Mouse (Mus musculus): Measurements from ENCODE around the gene Lgals8. TPM values are rescaled to one million over a fixed set of nuclear protein-coding genes. Genes with fewer than 3 reads are reported as not detected.
A peak's percentile ranks its signal among the peaks of the same experiment; 100 is the strongest.
"Not testable (repeated sequence)": the region's sequence is repeated elsewhere in the genome, so short reads cannot be mapped to it uniquely, and the experiment has no call there.

Lgals8 gene
- polyA plus RNA-seq, 1 experiment from 2014 or later: 14.1 TPM

GRCm38 (mm10) chr13:12485197-12485596 lies 20.5 kb upstream of the Lgals8 start:
- no peak overlapping the region for H3K27ac ChIP-seq (replicated peaks)
- no peak overlapping the region for H3K9ac ChIP-seq (replicated peaks)
- no peak overlapping the region for H3K4me2 ChIP-seq (replicated peaks)
- ATAC-seq (ENCODE audit: low FRiP score, low read depth): no peak
- H3K36me3 ChIP-seq: no peaks in the 10 kb centered on the region
- no peaks in the 10 kb centered on the region for H3K4me1 ChIP-seq
- H3K27me3 ChIP-seq: no peaks in the 10 kb centered on the region
- no peak overlapping the region for H3K4me3 ChIP-seq
- 62% methylated on average over 2 of the region's 2 CpGs for WGBS
- H3K9me3 ChIP-seq: no peaks in the 10 kb centered on the region

DNA sequence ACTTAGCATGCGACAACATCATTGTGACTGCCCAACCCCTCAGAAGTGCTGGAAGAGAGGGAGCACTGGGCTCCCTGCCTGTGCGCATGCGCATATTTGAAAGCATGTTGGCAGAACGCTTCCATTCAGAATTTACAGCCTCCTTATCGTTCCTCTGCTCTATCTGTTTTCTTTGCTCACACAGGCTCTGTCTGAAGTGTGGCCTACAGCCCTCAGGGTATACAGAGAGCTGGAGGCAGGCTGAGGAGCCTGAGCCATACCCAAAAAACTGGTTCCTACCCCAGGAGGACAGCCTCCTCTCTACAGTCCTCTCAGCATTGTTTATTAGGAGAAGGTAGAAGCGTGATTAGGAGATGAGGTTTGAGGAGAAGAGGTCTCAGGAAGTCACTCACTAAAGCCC lies 15.1 kb upstream of the Lgals8 start:
- Histone ChIP-seq H3K9ac (replicated peaks) (no peak overlapping the region), H3K36me3 (no peaks in the 10 kb centered on the region), H3K4me2 (replicated peaks) (no peak overlapping the region), H3K27me3 (no peaks in the 10 kb centered on the region), H3K4me3 (no peak overlapping the region), H3K27ac (replicated peaks) (no peak overlapping the region), H3K9me3 (no peaks in the 10 kb centered on the region), H3K4me1 (no peaks in the 10 kb centered on the region)
- WGBS: 84% methylated on average over 6 of the region's 6 CpGs
- ATAC-seq (ENCODE audit: low FRiP score, low read depth): no peak

DNA sequence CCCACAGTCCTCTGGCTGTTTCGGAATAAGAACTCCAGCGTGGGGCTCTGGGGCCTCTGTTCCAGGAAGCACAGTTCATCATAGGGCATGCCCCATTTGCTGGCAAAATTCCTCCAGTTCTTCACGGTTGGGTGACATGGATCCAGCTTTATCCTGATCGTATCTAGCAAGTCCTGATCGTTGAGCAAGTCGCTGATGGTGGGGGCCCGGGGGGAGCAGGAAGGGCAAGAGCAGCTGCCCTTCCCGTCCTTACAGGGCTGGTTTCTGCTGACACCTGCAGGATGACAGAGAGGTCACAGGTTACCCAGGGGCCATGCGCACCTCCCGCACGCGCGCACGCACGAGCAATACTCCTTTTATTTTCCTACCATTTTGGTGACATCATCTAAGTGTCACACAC lies 13.6 kb upstream of the Lgals8 start:
- Histone ChIP-seq H3K4me3 (no peak overlapping the region), H3K36me3 (no peaks in the 10 kb centered on the region), H3K27ac (replicated peaks) (no peak overlapping the region), H3K9ac (replicated peaks) (no peak overlapping the region), H3K4me1 (0 out of 2 replicates have a peak, but pooled peaks cover 3% of the 10 kb centered on the region), H3K4me2 (replicated peaks) (no peak overlapping the region), H3K9me3 (no peaks in the 10 kb centered on the region), H3K27me3 (no peaks in the 10 kb centered on the region)
- ATAC-seq (ENCODE audit: low FRiP score, low read depth): no peak
- 83% methylated on average over 14 of the region's 15 CpGs for WGBS

DNA sequence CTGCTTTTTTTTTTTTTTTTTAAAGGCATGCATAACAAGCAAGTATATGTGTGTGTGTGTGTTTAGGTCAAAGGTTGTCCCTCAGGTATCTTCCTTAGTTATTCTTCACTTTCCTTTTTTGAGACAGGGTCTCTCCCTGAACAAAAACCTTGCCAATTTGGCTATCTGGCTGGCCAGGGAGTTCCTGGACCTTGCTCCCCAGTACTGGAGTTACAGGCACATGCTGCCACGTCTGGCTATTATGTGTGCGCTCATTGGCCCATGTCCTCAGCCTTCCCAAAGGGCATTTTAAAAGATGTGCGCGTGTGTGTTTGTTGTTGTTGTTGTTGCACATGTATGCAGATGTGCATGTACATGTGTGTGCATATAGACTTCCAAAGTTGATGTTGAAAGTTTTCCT lies 12.1 kb upstream of the Lgals8 start:
- ATAC-seq (ENCODE audit: low FRiP score, low read depth): no peak
- H3K4me1 ChIP-seq: 0 out of 2 replicates have a peak, but pooled peaks cover 3% of the 10 kb centered on the region
- no peak overlapping the region for H3K9ac ChIP-seq (replicated peaks)
- no peak overlapping the region for H3K4me3 ChIP-seq
- no peaks in the 10 kb centered on the region for H3K36me3 ChIP-seq
- WGBS: 91% methylated on average over 4 of the region's 4 CpGs
- no peak overlapping the region for H3K4me2 ChIP-seq (replicated peaks)
- H3K27ac ChIP-seq (replicated peaks): no peak overlapping the region
- H3K9me3 ChIP-seq: no peaks in the 10 kb centered on the region
- peaks cover 5% of the 10 kb centered on the region; the same call in 1 of the 2 replicates for H3K27me3 ChIP-seq

- WGBS: 87% methylated on average over 6 of the region's 6 CpGs
- H3K4me2 ChIP-seq (replicated peaks): no peak overlapping the region
- ATAC-seq (ENCODE audit: low FRiP score, low read depth): no peak
These were observed 10.5 kb upstream of the Lgals8 start for GRCm38 (mm10) chr13:12475239-12475638.

GRCm38 (mm10) chr13:12473724-12474378 lies 9.1 kb upstream of the Lgals8 start:
- H3K27ac ChIP-seq (replicated peaks): no peak overlapping the region

More at GRCm38 (mm10) chr13:12475239-12475638, 10.5 kb upstream of the Lgals8 start:
- H3K4me1 ChIP-seq: 0 out of 2 replicates have a peak, but pooled peaks cover 3% of the 10 kb centered on the region
- no peaks in the 10 kb centered on the region for H3K9me3 ChIP-seq
- peaks cover 5% of the 10 kb centered on the region; the same call in 1 of the 2 replicates for H3K27me3 ChIP-seq
- H3K27ac ChIP-seq (replicated peaks): no peak overlapping the region
- H3K4me3 ChIP-seq: no peak overlapping the region
- no peaks in the 10 kb centered on the region for H3K36me3 ChIP-seq
- no peak overlapping the region for H3K9ac ChIP-seq (replicated peaks)

GRCm38 (mm10) chr13:12468488-12468887 lies 3.7 kb upstream of the Lgals8 start:
- no peak overlapping the region for H3K4me3 ChIP-seq
- H3K9ac ChIP-seq (replicated peaks): no peak overlapping the region
- H3K4me2 ChIP-seq (replicated peaks): no peak overlapping the region
- peaks cover 5% of the 10 kb centered on the region; the same call in 1 of the 2 replicates for H3K27me3 ChIP-seq
- WGBS: 87% methylated on average over 1 of the region's 1 CpGs
- H3K4me1 ChIP-seq: 0 out of 2 replicates have a peak, but pooled peaks cover 1% of the 10 kb centered on the region
- no peak overlapping the region for H3K27ac ChIP-seq (replicated peaks)
- H3K36me3 ChIP-seq: no peaks in the 10 kb centered on the region
- ATAC-seq (ENCODE audit: low FRiP score, low read depth): no peak
- no peaks in the 10 kb centered on the region for H3K9me3 ChIP-seq

More at GRCm38 (mm10) chr13:12473724-12474378, 9.1 kb upstream of the Lgals8 start:
- 0 out of 2 replicates have a peak, but pooled peaks cover 3% of the 10 kb centered on the region for H3K4me1 ChIP-seq
- no peak overlapping the region for H3K4me3 ChIP-seq
- ATAC-seq (ENCODE audit: low FRiP score, low read depth): peak; percentile 85
- no peak overlapping the region for H3K4me2 ChIP-seq (replicated peaks)
- H3K9ac ChIP-seq (replicated peaks): no peak overlapping the region
- peaks cover 5% of the 10 kb centered on the region; the same call in 1 of the 2 replicates for H3K27me3 ChIP-seq
- 34% methylated on average over 8 of the region's 8 CpGs for WGBS
- H3K36me3 ChIP-seq: no peaks in the 10 kb centered on the region
- no peaks in the 10 kb centered on the region for H3K9me3 ChIP-seq

- not testable (repeated sequence) for H3K4me2 ChIP-seq (replicated peaks); ATAC-seq (ENCODE audit: low FRiP score, low read depth); H3K4me3 ChIP-seq; H3K9ac ChIP-seq (replicated peaks); H3K9me3 ChIP-seq; H3K27ac ChIP-seq (replicated peaks); H3K36me3 ChIP-seq; H3K27me3 ChIP-seq
- peaks cover 11% of the 10 kb centered on the region; the same call in 1 of the 2 replicates for H3K4me1 ChIP-seq
- WGBS: 85% methylated on average over 6 of the region's 6 CpGs
These were observed 585 bp downstream of the Lgals8 start for GRCm38 (mm10) chr13:12464159-12464558.

GRCm38 (mm10) chr13:12462623-12463022 lies 2.1 kb downstream of the Lgals8 start:
- Histone ChIP-seq H3K4me2 (replicated peaks) (no peak overlapping the region), H3K4me1 (peaks cover 11% of the 10 kb centered on the region; the same call in 1 of the 2 replicates), H3K9me3 (no peaks in the 10 kb centered on the region), H3K4me3 (no peak overlapping the region), H3K27me3 (no peaks in the 10 kb centered on the region), H3K36me3 (no peaks in the 10 kb centered on the region), H3K27ac (replicated peaks) (no peak overlapping the region), H3K9ac (replicated peaks) (no peak overlapping the region)
- WGBS: 77% methylated on average over 4 of the region's 4 CpGs
- no peak for ATAC-seq (ENCODE audit: low FRiP score, low read depth)

- H3K27ac ChIP-seq (replicated peaks): no peak overlapping the region; the same call in 1 of the 2 replicates
- H3K4me2 ChIP-seq (replicated peaks): peak overlapping the region; percentile 87
- WGBS: 4% methylated on average over 7 of the region's 7 CpGs
These were observed 3.0 kb downstream of the Lgals8 start for GRCm38 (mm10) chr13:12461730-12462119.

DNA sequence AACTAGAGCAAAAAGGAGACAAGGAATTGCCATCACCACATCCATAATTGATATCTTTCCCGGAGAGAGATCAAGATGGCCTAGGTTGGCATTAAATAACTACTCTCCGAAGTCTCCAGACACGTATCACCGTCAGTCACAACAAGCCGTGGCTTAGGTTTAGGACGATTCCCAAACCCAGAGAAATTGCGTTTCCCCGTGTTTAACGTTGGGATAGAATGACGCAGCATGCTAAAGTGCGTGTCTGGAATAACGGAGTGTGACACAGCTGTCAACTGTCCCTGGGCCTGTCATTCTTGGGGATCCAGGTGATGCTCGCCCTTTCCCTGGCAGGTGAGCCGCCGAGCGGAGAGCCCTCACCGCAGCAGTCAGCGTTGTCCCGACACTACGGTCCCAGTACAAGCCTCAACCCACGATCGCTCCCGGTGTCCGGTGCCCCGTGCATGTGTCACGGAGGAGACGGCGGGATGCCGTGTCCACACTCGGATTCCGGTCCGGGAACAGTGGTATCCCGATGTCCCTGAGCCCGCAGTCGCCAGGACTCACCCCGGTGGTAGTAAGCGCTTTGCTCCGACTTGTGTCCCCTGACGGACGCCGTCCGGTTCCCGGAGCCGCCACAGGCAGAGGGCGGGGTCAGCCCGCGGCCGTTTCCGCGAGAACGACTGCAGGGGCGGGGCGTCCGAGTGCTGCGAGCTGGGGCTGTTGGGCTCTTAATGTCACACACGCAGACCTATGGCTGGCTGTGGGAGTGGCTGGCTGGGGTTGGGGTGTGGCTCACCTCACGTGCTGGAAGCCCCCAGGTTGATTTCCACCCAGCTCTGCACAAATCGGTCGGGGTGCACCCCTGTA lies 3.6 kb downstream of the Lgals8 start:
- Histone ChIP-seq H3K27ac (replicated peaks) (peak overlapping the region; percentile 25; the same call in 1 of the 2 replicates), H3K9ac (replicated peaks) (peak overlapping the region; percentile 72), H3K4me2 (replicated peaks) (peak overlapping the region; percentile 87), H3K4me1 (peaks cover 11% of the 10 kb centered on the region; the same call in 1 of the 2 replicates), H3K9me3 (no peaks in the 10 kb centered on the region), H3K4me3 (peak overlapping the region; percentile 76), H3K27me3 (no peaks in the 10 kb centered on the region), H3K36me3 (no peaks in the 10 kb centered on the region)
- WGBS: 1% methylated on average over 59 of the region's 59 CpGs
- ATAC-seq (ENCODE audit: low FRiP score, low read depth): peak; percentile 96

More at GRCm38 (mm10) chr13:12461730-12462119, 3.0 kb downstream of the Lgals8 start:
- no peak for ATAC-seq (ENCODE audit: low FRiP score, low read depth)
- H3K36me3 ChIP-seq: no peaks in the 10 kb centered on the region
- H3K9me3 ChIP-seq: no peaks in the 10 kb centered on the region
- peak overlapping the region; percentile 76 for H3K4me3 ChIP-seq
- peaks cover 11% of the 10 kb centered on the region; the same call in 1 of the 2 replicates for H3K4me1 ChIP-seq
- H3K27me3 ChIP-seq: no peaks in the 10 kb centered on the region
- H3K9ac ChIP-seq (replicated peaks): peak overlapping the region; percentile 72

- whole genome bisulfite sequencing: 11% methylated on average over 8 of the region's 8 CpGs
- H3K27me3 ChIP-seq: no peaks in the 10 kb centered on the region
- no peaks in the 10 kb centered on the region for H3K9me3 ChIP-seq
- peak overlapping the region; percentile 76 for H3K4me3 ChIP-seq
- peak overlapping the region; percentile 72 for H3K9ac ChIP-seq (replicated peaks)
- no peaks in the 10 kb centered on the region for H3K36me3 ChIP-seq
- ATAC-seq (ENCODE audit: low FRiP score, low read depth): no peak
- H3K27ac ChIP-seq (replicated peaks): no peak overlapping the region
- peaks cover 11% of the 10 kb centered on the region; the same call in 1 of the 2 replicates for H3K4me1 ChIP-seq
- peak overlapping the region; percentile 87 for H3K4me2 ChIP-seq (replicated peaks)
These were observed 4.3 kb downstream of the Lgals8 start for GRCm38 (mm10) chr13:12460443-12460842.

Data from midbrain, embryonic 12.5 days (tissue).